Mouse (Mus musculus): ENCODE results near the gene Klc1.

The Klc1 gene

GRCm38 (mm10) chr12:111743419-111743818 lies 15.2 kb upstream of the Klc1 start:
- CTCF ChIA-PET: interaction anchor here (0.5 to 0.8 kb wide), 2 partner anchors 13 to 14 kb away, joined by 3 to 6 read pairs; no protein-coding TSS in a partner anchor

- CTCF ChIA-PET: interaction anchor here (0.5 to 1.0 kb wide), 3 partner anchors 13 to 21 kb away, joined by 6 to 7 read pairs (median 7); no protein-coding TSS in a partner anchor
Measured at GRCm38 (mm10) chr12:111743981-111744423, 14.6 kb upstream of the Klc1 start.

- CTCF ChIA-PET: interaction anchor here (1.0 kb wide), 1 partner anchor 22 kb away, joined by 7 read pairs; no protein-coding TSS in a partner anchor
Measured at GRCm38 (mm10) chr12:111745274-111745673, 13.4 kb upstream of the Klc1 start.

GRCm38 (mm10) chr12:111746091-111746490 lies 12.6 kb upstream of the Klc1 start:
- CTCF ChIA-PET: no interaction called here

GRCm38 (mm10) chr12:111747421-111747820 lies 11.2 kb upstream of the Klc1 start:
- CTCF ChIA-PET: no interaction called here

- CTCF ChIA-PET: no interaction called here
Measured at GRCm38 (mm10) chr12:111750739-111751138, 7.9 kb upstream of the Klc1 start.

- CTCF ChIA-PET: no interaction called here
Measured at GRCm38 (mm10) chr12:111752491-111752890, 6.2 kb upstream of the Klc1 start.

- CTCF ChIA-PET: no interaction called here
Measured at GRCm38 (mm10) chr12:111753347-111753746, 5.3 kb upstream of the Klc1 start.

GRCm38 (mm10) chr12:111754710-111755109 lies 3.9 kb upstream of the Klc1 start:
- CTCF ChIA-PET: no interaction called here

GRCm38 (mm10) chr12:111755231-111755630 lies 3.4 kb upstream of the Klc1 start:
- CTCF ChIA-PET: no interaction called here

GRCm38 (mm10) chr12:111756082-111756697 lies 2.5 kb upstream of the Klc1 start:
- CTCF ChIA-PET: interaction anchor here (0.6 kb wide), 1 partner anchor 13 kb away, joined by 6 read pairs; no protein-coding TSS in a partner anchor

- CTCF ChIA-PET: interaction anchor here (0.5 to 0.6 kb wide), 2 partner anchors 13 to 209 kb away, joined by 4 to 6 read pairs; no protein-coding TSS in a partner anchor
Measured at GRCm38 (mm10) chr12:111756698-111757082, 2.0 kb upstream of the Klc1 start.

- CTCF ChIA-PET: interaction anchor here (0.5 to 0.6 kb wide), 3 partner anchors 15 to 1111 kb away, joined by 3 to 4 read pairs (median 4); no protein-coding TSS in a partner anchor
Measured at GRCm38 (mm10) chr12:111757561-111758325, 906 bp upstream of the Klc1 start.

GRCm38 (mm10) chr12:111759176-111760061 lies 770 bp downstream of the Klc1 start:
- CTCF ChIA-PET: interaction anchor here (0.7 kb wide), 1 partner anchor 77 kb away, joined by 3 read pairs; no protein-coding TSS in a partner anchor

- CTCF ChIA-PET: no interaction called here
Measured at GRCm38 (mm10) chr12:111760306-111760908, 1.8 kb downstream of the Klc1 start.

- CTCF ChIA-PET: interaction anchor here (0.9 kb wide), 1 partner anchor 19 kb away, joined by 7 read pairs; no protein-coding TSS in a partner anchor
Measured at GRCm38 (mm10) chr12:111762620-111763280, 4.1 kb downstream of the Klc1 start.

- CTCF ChIA-PET: no interaction called here
Measured at GRCm38 (mm10) chr12:111766313-111767236, 7.9 kb downstream of the Klc1 start.

GRCm38 (mm10) chr12:111768322-111768928 lies 9.8 kb downstream of the Klc1 start:
- CTCF ChIA-PET: no interaction called here

- CTCF ChIA-PET: no interaction called here
Measured at GRCm38 (mm10) chr12:111769306-111769705, 10.7 kb downstream of the Klc1 start.

All from spleen, embryonic (tissue).